Mouse (Mus musculus) B cell, adult 2 months (primary cell): Measurements from ENCODE around the gene Nrn1l.

Source experiments
- DNase-seq, 2 experiments: peaks; one replicate each; pipeline ENCODE4 v3.0.0; 2022

The Nrn1l gene

GRCm38 (mm10) chr8:105893339-105893738 lies at the start of gene Nrn1l:
TSS of gene Nrn1l (plus strand) at chr8:105893567.
- DNase-seq = no peak

- no peak for DNase-seq
Observed at GRCm38 (mm10) chr8:105846678-105847077, 46.7 kb upstream of the Nrn1l start.

GRCm38 (mm10) chr8:105850014-105850413 lies 43.4 kb upstream of the Nrn1l start:
- no peak for DNase-seq

- no peak for DNase-seq
Observed at GRCm38 (mm10) chr8:105850611-105851010, 42.8 kb upstream of the Nrn1l start.

- DNase-seq = peak; percentile 87 to 88
Observed at GRCm38 (mm10) chr8:105851651-105852143, 41.7 kb upstream of the Nrn1l start.

GRCm38 (mm10) chr8:105852146-105852729 lies 41.1 kb upstream of the Nrn1l start:
- no peak for DNase-seq

- no peak for DNase-seq
Observed at GRCm38 (mm10) chr8:105853178-105853577, 40.2 kb upstream of the Nrn1l start, which contains the start of gene Cenpt. TSS of gene Cenpt (minus strand) at chr8:105853278.

- DNase-seq = no peak
Observed at GRCm38 (mm10) chr8:105854303-105854702, 39.1 kb upstream of the Nrn1l start.

GRCm38 (mm10) chr8:105854715-105855216 lies 38.6 kb upstream of the Nrn1l start, which contains the start of gene Thap11:
TSS of gene Thap11 (plus strand) at chr8:105855132.
- peak; percentile 94 for DNase-seq

GRCm38 (mm10) chr8:105855248-105856167 lies 37.9 kb upstream of the Nrn1l start:
- peak; percentile 27 to 35 for DNase-seq

- no peak for DNase-seq
Observed at GRCm38 (mm10) chr8:105856168-105856835, 37.1 kb upstream of the Nrn1l start.

- DNase-seq = no peak
Observed at GRCm38 (mm10) chr8:105858495-105858894, 34.9 kb upstream of the Nrn1l start.

- DNase-seq = no peak
Observed at GRCm38 (mm10) chr8:105859314-105859713, 34.1 kb upstream of the Nrn1l start.

- DNase-seq = peak; percentile 86
Observed at GRCm38 (mm10) chr8:105860143-105860981, 33.0 kb upstream of the Nrn1l start, which contains the start of gene Nutf2. TSS of gene Nutf2 (plus strand) at chr8:105860580.

- DNase-seq = no peak
Observed at GRCm38 (mm10) chr8:105861951-105862350, 31.4 kb upstream of the Nrn1l start.

GRCm38 (mm10) chr8:105866364-105867029 lies 26.9 kb upstream of the Nrn1l start:
- peak; percentile 27 to 30 for DNase-seq

- no peak for DNase-seq
Observed at GRCm38 (mm10) chr8:105874301-105874700, 19.1 kb upstream of the Nrn1l start.

- DNase-seq = peak; percentile 92
Observed at GRCm38 (mm10) chr8:105880754-105881520, 12.4 kb upstream of the Nrn1l start, which contains the start of gene Edc4. TSS of gene Edc4 (plus strand) at chr8:105880881.

- no peak for DNase-seq
Observed at GRCm38 (mm10) chr8:105889756-105890465, 3.5 kb upstream of the Nrn1l start.

GRCm38 (mm10) chr8:105890870-105891269 lies 2.5 kb upstream of the Nrn1l start:
- DNase-seq = no peak
